Mouse (Mus musculus) kidney, adult 2 months (tissue): ENCODE results near the gene Ip6k2.

Source experiments
- CTCF ChIP-seq: fragments of 200-500 bp; conservative IDR thresholded peaks from 2 replicates; pipeline ENCODE4 v1.5.1; 2011; ENCODE audit warnings: low read depth, mild to moderate bottlenecking, control low read depth, low read length, moderate library complexity, mixed read lengths; ENCODE audit not compliant: insufficient read depth, insufficient read length
- POLR2A ChIP-seq: fragments of 200-500 bp; IDR thresholded peaks from one replicate; pipeline ENCODE4 v1.6.1; 2011; ENCODE audit warnings: low read depth, low read length, control low read depth

GRCm38 (mm10) chr9:108734626-108735025 lies 49.0 kb upstream of the Ip6k2 start:
- TF ChIP-seq CTCF, result no peak
- no peak for TF ChIP-seq POLR2A
